Mouse (Mus musculus) E14TG2a.4 (cell line): ENCODE measurements around the gene Hist4h4.

Experiments used
- CTCF ChIP-seq: conservative IDR thresholded peaks from 2 replicates; pipeline ENCODE4 v1.5.1; 2014; ENCODE audit warnings: low read length
- NANOG ChIP-seq: IDR thresholded peaks from 2 replicates; pipeline ENCODE4 v1.6.1; 2014; ENCODE audit warnings: borderline replicate concordance, low read length, mixed read lengths

DNA sequence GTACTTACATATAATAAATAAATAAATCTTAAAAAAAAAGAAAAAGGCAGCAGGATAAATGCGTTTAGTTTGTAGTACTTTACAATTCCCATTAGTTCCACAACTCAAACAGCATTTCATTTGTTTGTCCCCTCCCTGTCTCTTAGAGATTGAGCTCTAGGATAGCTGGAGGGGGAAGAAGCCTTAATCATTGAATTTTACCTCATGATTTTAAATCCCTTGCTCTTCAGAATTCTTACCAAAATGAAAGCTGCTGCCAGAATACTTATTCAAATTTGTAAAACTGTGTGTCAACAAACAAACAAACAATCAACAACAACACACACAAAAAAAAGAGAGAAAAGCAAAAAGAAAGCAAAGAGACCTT, 1.2 kb upstream of the Hist4h4 start:
- no peak for TF ChIP-seq CTCF
- no peak for TF ChIP-seq NANOG
